Mouse (Mus musculus): Measurements from ENCODE around the gene Meioc. TPM values are rescaled to one million over a fixed set of nuclear protein-coding genes. Genes with fewer than 3 reads are reported as not detected.
A peak's percentile ranks its signal among the peaks of the same experiment; 100 is the strongest.
"Not testable (repeated sequence)": the region's sequence is repeated elsewhere in the genome, so short reads cannot be mapped to it uniquely, and the experiment has no call there.

Gene Meioc
- polyA plus RNA-seq, 1 experiment from 2014 or later: 0.44 TPM

- under 1% methylated on average over 49 of the region's 49 CpGs for WGBS
- Histone ChIP-seq H3K4me2 (replicated peaks) (peak within 1 kb of the TSS; percentile 84), H3K27me3 (replicated peaks) (no peaks in the 10 kb centered on the region), H3K27ac (peak within 1 kb of the TSS; percentile 64), H3K9me3 (no peaks in the 10 kb centered on the region), H3K36me3 (no peaks in the 10 kb centered on the region), H3K9ac (peak within 1 kb of the TSS; percentile 83), H3K4me1 (replicated peaks) (peaks cover 9% of the 10 kb centered on the region; the same call in 1 of the 2 replicates), H3K4me3 (replicated peaks) (peak within 1 kb of the TSS; percentile 82)
- ATAC-seq: peak; percentile 98
Observed at GRCm38 (mm10) chr11:102697338-102698017, 34.0 kb downstream of the Meioc start, which contains the start of gene Ccdc43. TSS of gene Ccdc43 (minus strand) at chr11:102697782.

- WGBS: 9% methylated on average over 9 of the region's 9 CpGs
- H3K4me2 ChIP-seq (replicated peaks): peak overlapping the region; percentile 84
- peak overlapping the region; percentile 83 for H3K9ac ChIP-seq
- peak overlapping the region; percentile 64; the same call in 1 of the 2 replicates for H3K27ac ChIP-seq
- no peaks in the 10 kb centered on the region for H3K27me3 ChIP-seq (replicated peaks)
- no peaks in the 10 kb centered on the region for H3K9me3 ChIP-seq
- H3K4me1 ChIP-seq (replicated peaks): peaks cover 9% of the 10 kb centered on the region; the same call in 1 of the 2 replicates
- no peaks in the 10 kb centered on the region for H3K36me3 ChIP-seq
- H3K4me3 ChIP-seq (replicated peaks): peak overlapping the region; percentile 82
- peak; percentile 66 for ATAC-seq
Observed at GRCm38 (mm10) chr11:102698018-102698476, 34.5 kb downstream of the Meioc start.

GRCm38 (mm10) chr11:102702206-102702605 is 38.7 kb downstream of the Meioc start:
- H3K9me3 ChIP-seq; H3K27ac ChIP-seq; ATAC-seq; H3K36me3 ChIP-seq; H3K27me3 ChIP-seq (replicated peaks); H3K4me1 ChIP-seq (replicated peaks); H3K4me2 ChIP-seq (replicated peaks); H3K9ac ChIP-seq; H3K4me3 ChIP-seq (replicated peaks): not testable (repeated sequence)
- whole genome bisulfite sequencing: 85% methylated on average over 6 of the region's 6 CpGs

GRCm38 (mm10) chr11:102712411-102712810 is 48.9 kb downstream of the Meioc start:
- Histone ChIP-seq H3K4me2 (replicated peaks) (no peak overlapping the region), H3K27me3 (replicated peaks) (no peaks in the 10 kb centered on the region), H3K9ac (no peak overlapping the region), H3K36me3 (no peaks in the 10 kb centered on the region), H3K4me3 (replicated peaks) (no peak overlapping the region), H3K9me3 (no peaks in the 10 kb centered on the region), H3K4me1 (replicated peaks) (no peaks in the 10 kb centered on the region), H3K27ac (no peak overlapping the region)
- WGBS: 94% methylated on average over 4 of the region's 4 CpGs
- ATAC-seq: no peak

- H3K4me1 ChIP-seq (replicated peaks); H3K36me3 ChIP-seq; H3K9me3 ChIP-seq; H3K27me3 ChIP-seq (replicated peaks); H3K4me3 ChIP-seq (replicated peaks); H3K4me2 ChIP-seq (replicated peaks); ATAC-seq; H3K9ac ChIP-seq; H3K27ac ChIP-seq: not testable (repeated sequence)
- WGBS: 81% methylated on average over 2 of the region's 2 CpGs
Observed at GRCm38 (mm10) chr11:102714578-102714977, 51.1 kb downstream of the Meioc start.

GRCm38 (mm10) chr11:102716135-102716534 is 52.6 kb downstream of the Meioc start:
- no peak overlapping the region for H3K9ac ChIP-seq
- no peaks in the 10 kb centered on the region for H3K4me1 ChIP-seq (replicated peaks)
- WGBS: 78% methylated on average over 7 of the region's 7 CpGs
- no peak overlapping the region for H3K4me3 ChIP-seq (replicated peaks)
- no peaks in the 10 kb centered on the region for H3K27me3 ChIP-seq (replicated peaks)
- H3K4me2 ChIP-seq (replicated peaks): no peak overlapping the region
- H3K9me3 ChIP-seq: no peaks in the 10 kb centered on the region
- no peak for ATAC-seq
- H3K36me3 ChIP-seq: no peaks in the 10 kb centered on the region
- H3K27ac ChIP-seq: no peak overlapping the region

GRCm38 (mm10) chr11:102725574-102725973 is 62.1 kb downstream of the Meioc start:
- Histone ChIP-seq H3K4me3 (replicated peaks) (no peak overlapping the region), H3K27me3 (replicated peaks) (no peaks in the 10 kb centered on the region), H3K4me1 (replicated peaks) (no peaks in the 10 kb centered on the region), H3K36me3 (no peaks in the 10 kb centered on the region), H3K9me3 (no peaks in the 10 kb centered on the region), H3K4me2 (replicated peaks) (no peak overlapping the region), H3K27ac (no peak overlapping the region), H3K9ac (no peak overlapping the region)
- WGBS: 27% methylated on average over 3 of the region's 3 CpGs
- no peak for ATAC-seq

- ATAC-seq: no peak
- 39% methylated on average over 7 of the region's 7 CpGs for WGBS
- H3K9me3 ChIP-seq: no peaks in the 10 kb centered on the region
Observed at GRCm38 (mm10) chr11:102728614-102729013, 65.1 kb downstream of the Meioc start.

GRCm38 (mm10) chr11:102729835-102730234 is 66.3 kb downstream of the Meioc start:
- 81% methylated on average over 3 of the region's 3 CpGs for WGBS
- no peaks in the 10 kb centered on the region for H3K9me3 ChIP-seq
- no peaks in the 10 kb centered on the region for H3K4me1 ChIP-seq (replicated peaks)
- no peak for ATAC-seq
- no peak overlapping the region for H3K9ac ChIP-seq
- no peaks in the 10 kb centered on the region for H3K27me3 ChIP-seq (replicated peaks)
- H3K4me2 ChIP-seq (replicated peaks): no peak overlapping the region
- H3K4me3 ChIP-seq (replicated peaks): no peak overlapping the region
- no peak overlapping the region for H3K27ac ChIP-seq
- no peaks in the 10 kb centered on the region for H3K36me3 ChIP-seq

More at GRCm38 (mm10) chr11:102728614-102729013, 65.1 kb downstream of the Meioc start:
- no peak overlapping the region for H3K4me2 ChIP-seq (replicated peaks)
- H3K27me3 ChIP-seq (replicated peaks): no peaks in the 10 kb centered on the region
- H3K9ac ChIP-seq: no peak overlapping the region
- no peak overlapping the region for H3K27ac ChIP-seq
- H3K4me3 ChIP-seq (replicated peaks): no peak overlapping the region
- H3K36me3 ChIP-seq: no peaks in the 10 kb centered on the region
- H3K4me1 ChIP-seq (replicated peaks): no peaks in the 10 kb centered on the region

GRCm38 (mm10) chr11:102731366-102731765 is 67.8 kb downstream of the Meioc start:
- no peak for ATAC-seq
- Histone ChIP-seq H3K9me3 (no peaks in the 10 kb centered on the region), H3K36me3 (no peaks in the 10 kb centered on the region), H3K27ac (no peak overlapping the region), H3K4me2 (replicated peaks) (no peak overlapping the region), H3K4me3 (replicated peaks) (no peak overlapping the region), H3K9ac (no peak overlapping the region), H3K4me1 (replicated peaks) (no peaks in the 10 kb centered on the region), H3K27me3 (replicated peaks) (no peaks in the 10 kb centered on the region)
- 74% methylated on average over 6 of the region's 6 CpGs for WGBS

Other genes starting within 250 kb of the Meioc start
- 156 and 171 TPM in 2 replicates for gene Grn, start 233.4 kb upstream of the Meioc start, polyA plus RNA-seq (2015; fragmentation: Nextera tagmentation; extraction: Ambion mirVana)
- gene Fam171a2, start 216.0 kb upstream of the Meioc start, polyA plus RNA-seq (2015; fragmentation: Nextera tagmentation; extraction: Ambion mirVana): 3.2 and 3.5 TPM in 2 replicates
- 3.3 and 5.1 TPM in 2 replicates for gene Itga2b, start 193.6 kb upstream of the Meioc start, polyA plus RNA-seq (2015; fragmentation: Nextera tagmentation; extraction: Ambion mirVana)
- gene Gpatch8, start 107.3 kb upstream of the Meioc start, polyA plus RNA-seq (2015; fragmentation: Nextera tagmentation; extraction: Ambion mirVana): 41.7 and 43.1 TPM in 2 replicates
- gene Gm11627, start 84.3 kb upstream of the Meioc start, polyA plus RNA-seq (2015; fragmentation: Nextera tagmentation; extraction: Ambion mirVana): 12.0 and 14.5 TPM in 2 replicates
- gene Fzd2, start 59.3 kb upstream of the Meioc start, polyA plus RNA-seq (2015; fragmentation: Nextera tagmentation; extraction: Ambion mirVana): 15.6 and 15.9 TPM in 2 replicates
- 40.0 and 46.7 TPM in 2 replicates for gene Ccdc43, start 34.1 kb downstream of the Meioc start, polyA plus RNA-seq (2015; fragmentation: Nextera tagmentation; extraction: Ambion mirVana)
- gene Adam11, start 97.7 kb downstream of the Meioc start, polyA plus RNA-seq (2015; fragmentation: Nextera tagmentation; extraction: Ambion mirVana): 3.9 and 4.6 TPM in 2 replicates
- gene Gjc1, start 156.0 kb downstream of the Meioc start, polyA plus RNA-seq (2015; fragmentation: Nextera tagmentation; extraction: Ambion mirVana): 33.8 and 38.6 TPM in 2 replicates
- gene Higd1b, start 172.1 kb downstream of the Meioc start, polyA plus RNA-seq (2015; fragmentation: Nextera tagmentation; extraction: Ambion mirVana): 0.55 TPM in 1 of 2 replicates, not detected in the other
- 155 and 156 TPM in 2 replicates for gene Eftud2, start 217.3 kb downstream of the Meioc start, polyA plus RNA-seq (2015; fragmentation: Nextera tagmentation; extraction: Ambion mirVana)
- 0.45 and 0.78 TPM in 2 replicates for gene Ccdc103, start 217.5 kb downstream of the Meioc start, polyA plus RNA-seq (2015; fragmentation: Nextera tagmentation; extraction: Ambion mirVana)
- not detected in 2 replicates for gene Fam187a, start 221.5 kb downstream of the Meioc start, polyA plus RNA-seq (2015; fragmentation: Nextera tagmentation; extraction: Ambion mirVana)
- gene Gfap, start 237.2 kb downstream of the Meioc start, polyA plus RNA-seq (2015; fragmentation: Nextera tagmentation; extraction: Ambion mirVana): 0.20 and 0.36 TPM in 2 replicates

All from intestine, embryonic 15.5 days (tissue).